Comparison of ENCODE assay signal across 16 mouse cellular contexts in the genomic region with DNA sequence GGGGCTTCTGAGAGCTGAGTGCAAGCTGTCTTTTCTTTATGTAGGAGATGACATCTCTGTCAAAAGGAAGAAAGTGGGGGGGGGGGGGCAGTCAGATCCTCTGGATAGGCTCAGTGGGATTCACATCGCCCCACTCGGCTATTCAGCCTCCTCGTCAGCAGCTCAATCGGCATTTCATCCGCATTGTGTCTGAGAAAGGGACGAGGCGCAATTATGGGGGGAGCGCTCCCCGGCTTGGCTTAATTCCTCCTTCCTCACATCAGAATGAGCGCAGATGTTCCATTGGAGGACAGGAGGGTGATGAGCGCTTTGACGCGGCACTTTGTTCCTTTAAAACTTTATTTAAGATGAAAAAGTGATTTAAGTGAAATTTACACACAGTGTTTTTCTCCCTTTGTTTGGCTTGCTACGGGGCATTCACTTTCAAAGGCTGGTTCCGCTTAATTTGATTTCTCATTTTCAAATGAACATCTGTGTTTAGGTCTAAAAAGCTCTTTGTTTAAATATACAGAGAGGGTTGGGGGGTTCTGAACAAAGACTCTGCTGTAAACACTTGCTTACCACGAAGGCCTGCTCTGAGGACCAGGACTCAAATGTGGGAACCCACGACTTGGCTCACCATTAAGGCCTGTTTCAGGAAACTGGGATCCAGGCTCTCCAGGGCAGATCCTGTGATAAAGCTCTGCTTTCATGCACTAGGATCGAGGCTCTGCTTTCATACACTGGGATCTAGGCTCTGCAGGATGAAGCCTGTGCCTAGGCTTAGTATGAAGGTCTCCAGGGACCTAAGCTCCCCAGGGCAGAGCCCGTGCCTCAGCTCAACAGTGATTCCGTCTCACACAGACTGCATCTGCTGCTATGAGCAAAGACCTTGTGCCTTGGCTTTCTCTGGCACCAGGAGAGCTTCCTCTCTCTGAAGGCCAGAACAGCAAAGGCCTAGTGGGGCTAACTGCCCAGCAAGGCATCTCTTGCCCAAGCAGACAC.
A peak's percentile ranks its signal among the peaks of the same experiment; 100 is the strongest.
DNase-seq lines count a peak whose midpoint lies in the region; ATAC-seq lines count a peak whose summit lies in the region.
"Had no signal": no experiment of that assay in that cellular context is flagged by ENCODE, and none has a peak within 500 bp of the region (broad histone marks: within the 10 kb centered on the region; RNA-seq: fewer than 3 reads in every experiment).

No protein-coding gene starts in this region.

- WGBS in midbrain, embryonic 10.5 days = 40% methylated on average over 20 of the region's 20 CpGs
- 26% methylated on average over 20 of the region's 20 CpGs for WGBS in midbrain, embryonic 16.5 days
- 44% methylated on average over 20 of the region's 20 CpGs for WGBS in embryonic facial prominence, embryonic 14.5 days
- 17% methylated on average over 20 of the region's 20 CpGs for WGBS in hindbrain, embryonic 14.5 days
- WGBS in neural tube, embryonic 14.5 days = 15% methylated on average over 20 of the region's 20 CpGs
- WGBS in heart, embryonic 10.5 days = 89% methylated on average over 20 of the region's 20 CpGs

- H3K27me3 ChIP-seq in midbrain, embryonic 10.5 days (ENCODE audit: low read depth, poor library complexity, severe bottlenecking) = no peaks in the 10 kb centered on the region
- H3K27me3 ChIP-seq in midbrain, embryonic 16.5 days (ENCODE audit: control insufficient read depth, insufficient read depth, low read depth, low read length) = no peaks in the 10 kb centered on the region
- H3K27me3 ChIP-seq in embryonic facial prominence, embryonic 14.5 days (replicated peaks; ENCODE audit: control insufficient read depth, insufficient read depth, low read length) = no peaks in the 10 kb centered on the region
- no peaks in the 10 kb centered on the region for H3K27me3 ChIP-seq in hindbrain, embryonic 14.5 days (ENCODE audit: control insufficient read depth, insufficient read depth, low read length)
- no peaks in the 10 kb centered on the region for H3K27me3 ChIP-seq in neural tube, embryonic 14.5 days (ENCODE audit: control insufficient read depth, insufficient read depth, low read length)
- H3K27me3 ChIP-seq in heart, embryonic 10.5 days (ENCODE audit: insufficient read depth, poor library complexity, severe bottlenecking) = peaks cover 12% of the 10 kb centered on the region
- H3K27me3 ChIP-seq: limb, embryonic 15.5 days; Patski had no signal

- H3K9me3 ChIP-seq in midbrain, embryonic 10.5 days (replicated peaks) = no peaks in the 10 kb centered on the region
- no peaks in the 10 kb centered on the region for H3K9me3 ChIP-seq in midbrain, embryonic 16.5 days (replicated peaks; ENCODE audit: control insufficient read depth, low read length, poor library complexity, severe bottlenecking)
- H3K9me3 ChIP-seq in embryonic facial prominence, embryonic 14.5 days (ENCODE audit: control insufficient read depth, low read length) = no peaks in the 10 kb centered on the region
- no peaks in the 10 kb centered on the region for H3K9me3 ChIP-seq in hindbrain, embryonic 14.5 days (ENCODE audit: control insufficient read depth, low read length)
- H3K9me3 ChIP-seq in neural tube, embryonic 14.5 days (ENCODE audit: control insufficient read depth, low read length) = no peaks in the 10 kb centered on the region
- no peaks in the 10 kb centered on the region for H3K9me3 ChIP-seq in heart, embryonic 10.5 days
- H3K9me3 ChIP-seq: limb, embryonic 15.5 days had no signal

- H3K4me3 ChIP-seq in midbrain, embryonic 10.5 days = no peak overlapping the region; the same call in 1 of the 2 replicates
- H3K4me3 ChIP-seq in midbrain, embryonic 16.5 days (ENCODE audit: low read depth, low read length) = no peak overlapping the region
- H3K4me3 ChIP-seq in embryonic facial prominence, embryonic 14.5 days (ENCODE audit: low read depth, low read length) = no peak overlapping the region
- H3K4me3 ChIP-seq in hindbrain, embryonic 14.5 days (replicated peaks; ENCODE audit: low read length) = no peak overlapping the region
- no peak overlapping the region for H3K4me3 ChIP-seq in neural tube, embryonic 14.5 days (ENCODE audit: low read depth, low read length)
- no peak overlapping the region for H3K4me3 ChIP-seq in heart, embryonic 10.5 days
- H3K4me3 ChIP-seq: limb, embryonic 15.5 days; myocyte had no signal

- peak; percentile 50 for DNase-seq in midbrain, embryonic 10.5 days (ENCODE audit: low spot score)
- peak; percentile 47 for DNase-seq in embryonic facial prominence, embryonic 14.5 days (ENCODE audit: low spot score)
- DNase-seq in hindbrain, embryonic 14.5 days (ENCODE audit: low spot score) = peak; percentile 47
- no peak for DNase-seq in heart, embryonic 10.5 days (ENCODE audit: low spot score)
- no peak for DNase-seq in right cerebral cortex, postnatal 14 days
- DNase-seq: adrenal gland, postnatal 14 days; cerebellum, adult 9-10 months; lung, postnatal 14 days; right cerebral cortex, postnatal 25 days had no signal

- H3K27ac ChIP-seq in midbrain, embryonic 10.5 days (replicated peaks) = peak overlapping the region; percentile 83
- H3K27ac ChIP-seq in midbrain, embryonic 16.5 days (ENCODE audit: low read length) = no peak overlapping the region
- H3K27ac ChIP-seq in embryonic facial prominence, embryonic 14.5 days (replicated peaks; ENCODE audit: low read depth, low read length) = peak overlapping the region; percentile 53
- H3K27ac ChIP-seq in hindbrain, embryonic 14.5 days = peak overlapping the region; percentile 66
- H3K27ac ChIP-seq in neural tube, embryonic 14.5 days (ENCODE audit: low read depth, low read length) = peak overlapping the region; percentile 36; the same call in 1 of the 2 replicates
- H3K27ac ChIP-seq in heart, embryonic 10.5 days = no peak overlapping the region
- H3K27ac ChIP-seq: limb, embryonic 15.5 days had no signal

- H3K4me2 ChIP-seq in midbrain, embryonic 16.5 days (ENCODE audit: low read length) = no peak overlapping the region
- H3K4me2 ChIP-seq in embryonic facial prominence, embryonic 14.5 days (ENCODE audit: low read depth, low read length) = no peak overlapping the region
- H3K4me2 ChIP-seq in hindbrain, embryonic 14.5 days (replicated peaks) = no peak overlapping the region
- H3K4me2 ChIP-seq in neural tube, embryonic 14.5 days (ENCODE audit: low read depth, low read length) = no peak overlapping the region
- H3K4me2 ChIP-seq: limb, embryonic 15.5 days had no signal

- no peak for ATAC-seq in midbrain, embryonic 16.5 days
- ATAC-seq in embryonic facial prominence, embryonic 14.5 days (ENCODE audit: low read depth) = peak; percentile 30; the same call in 1 of the 2 replicates
- ATAC-seq in hindbrain, embryonic 14.5 days (ENCODE audit: low FRiP score) = 0 out of 2 replicates have a peak, but pooled peaks have one; percentile 29
- 0 out of 2 replicates have a peak, but pooled peaks have one; percentile 28 for ATAC-seq in neural tube, embryonic 14.5 days (ENCODE audit: low read depth)
- no peak for ATAC-seq in megakaryocyte progenitor cell, adult 5-6 weeks (replicated peaks; ENCODE audit: poor library complexity)
- ATAC-seq: CD4-positive, CD25-positive, alpha-beta regulatory T cell, adult 4 months; Patski had no signal

- no peak overlapping the region; the same call in 1 of the 2 replicates for H3K9ac ChIP-seq in midbrain, embryonic 16.5 days (ENCODE audit: low read depth, low read length)
- H3K9ac ChIP-seq in embryonic facial prominence, embryonic 14.5 days (ENCODE audit: low read depth, low read length) = no peak overlapping the region
- no peak overlapping the region for H3K9ac ChIP-seq in hindbrain, embryonic 14.5 days
- no peak overlapping the region for H3K9ac ChIP-seq in neural tube, embryonic 14.5 days (replicated peaks; ENCODE audit: low read depth, low read length)
- H3K9ac ChIP-seq: limb, embryonic 15.5 days had no signal

- 0 out of 2 replicates have a peak, but pooled peaks cover 2% of the 10 kb centered on the region for H3K36me3 ChIP-seq in midbrain, embryonic 10.5 days
- H3K36me3 ChIP-seq in midbrain, embryonic 16.5 days (ENCODE audit: control insufficient read depth, insufficient read depth, low read length) = no peaks in the 10 kb centered on the region
- H3K36me3 ChIP-seq in embryonic facial prominence, embryonic 14.5 days (ENCODE audit: control insufficient read depth, insufficient read depth, low read length) = no peaks in the 10 kb centered on the region
- no peaks in the 10 kb centered on the region for H3K36me3 ChIP-seq in hindbrain, embryonic 14.5 days (replicated peaks; ENCODE audit: control insufficient read depth, insufficient read depth)
- H3K36me3 ChIP-seq in neural tube, embryonic 14.5 days (ENCODE audit: control insufficient read depth, insufficient read depth, low read length) = no peaks in the 10 kb centered on the region
- peaks cover 3% of the 10 kb centered on the region; the same call in 1 of the 2 replicates for H3K36me3 ChIP-seq in heart, embryonic 10.5 days
- H3K36me3 ChIP-seq: limb, embryonic 15.5 days had no signal

- H3K4me1 ChIP-seq in midbrain, embryonic 10.5 days = peaks cover 57% of the 10 kb centered on the region
- H3K4me1 ChIP-seq in midbrain, embryonic 16.5 days (ENCODE audit: control insufficient read depth, insufficient read depth, low read length) = no peaks in the 10 kb centered on the region
- H3K4me1 ChIP-seq in embryonic facial prominence, embryonic 14.5 days (ENCODE audit: control insufficient read depth, insufficient read depth, low read length) = peaks cover 9% of the 10 kb centered on the region
- no peaks in the 10 kb centered on the region; the same call in 1 of the 2 replicates for H3K4me1 ChIP-seq in hindbrain, embryonic 14.5 days (replicated peaks; ENCODE audit: control insufficient read depth, insufficient read depth, low read length)
- no peaks in the 10 kb centered on the region for H3K4me1 ChIP-seq in neural tube, embryonic 14.5 days (ENCODE audit: control insufficient read depth, insufficient read depth, low read length)
- H3K4me1 ChIP-seq in heart, embryonic 10.5 days = no peaks in the 10 kb centered on the region
- H3K4me1 ChIP-seq: limb, embryonic 15.5 days had no signal

Comparison
In these comparisons a context has a peak if more than half of its experiments do, and no peak if none do; other contexts are left out.
1. H3K27ac ChIP-seq: peak in midbrain, embryonic 10.5 days (single experiment), embryonic facial prominence, embryonic 14.5 days (single experiment), hindbrain, embryonic 14.5 days (single experiment) and neural tube, embryonic 14.5 days (single experiment); none in midbrain, embryonic 16.5 days (single experiment) and heart, embryonic 10.5 days (single experiment).
2. DNase-seq: peak in midbrain, embryonic 10.5 days (single experiment), embryonic facial prominence, embryonic 14.5 days (single experiment) and hindbrain, embryonic 14.5 days (single experiment); none in heart, embryonic 10.5 days (single experiment) and right cerebral cortex, postnatal 14 days (single experiment).
3. ATAC-seq: peak in embryonic facial prominence, embryonic 14.5 days (single experiment), hindbrain, embryonic 14.5 days (single experiment) and neural tube, embryonic 14.5 days (single experiment); none in midbrain, embryonic 16.5 days (single experiment) and megakaryocyte progenitor cell, adult 5-6 weeks (single experiment).